Mouse (Mus musculus) retina, postnatal 7 days (tissue): ENCODE data around the gene Arl10.
"Not testable (repeated sequence)": the region's sequence is repeated elsewhere in the genome, so short reads cannot be mapped to it uniquely, and the experiment has no call there.

Experiments used
- DNase-seq: peaks from one replicate; pipeline ENCODE4 v3.0.0-alpha.2; 2012; ENCODE audit warnings: low read depth, low spot score

Gene Arl10

DNA sequence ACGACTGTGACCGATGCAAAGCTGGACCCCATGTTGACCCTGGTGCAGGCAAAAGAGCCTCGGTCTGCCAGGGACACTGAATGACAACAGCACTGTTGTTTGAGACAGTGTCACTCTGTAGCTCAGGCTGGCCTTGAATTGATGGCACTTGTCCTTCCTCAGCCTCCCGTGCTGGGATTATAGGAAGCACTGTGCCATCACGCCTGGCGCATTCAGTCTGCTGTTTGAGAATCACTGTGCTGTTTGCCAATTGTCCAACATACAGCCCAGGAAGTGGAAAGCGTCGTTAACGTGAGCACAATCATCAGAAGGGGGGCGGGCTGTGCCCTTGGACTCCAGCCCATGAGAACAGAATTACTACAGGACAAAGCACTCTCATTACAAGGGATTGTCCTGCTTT is 7.3 kb downstream of the Arl10 start:
- no peak for DNase-seq

DNA sequence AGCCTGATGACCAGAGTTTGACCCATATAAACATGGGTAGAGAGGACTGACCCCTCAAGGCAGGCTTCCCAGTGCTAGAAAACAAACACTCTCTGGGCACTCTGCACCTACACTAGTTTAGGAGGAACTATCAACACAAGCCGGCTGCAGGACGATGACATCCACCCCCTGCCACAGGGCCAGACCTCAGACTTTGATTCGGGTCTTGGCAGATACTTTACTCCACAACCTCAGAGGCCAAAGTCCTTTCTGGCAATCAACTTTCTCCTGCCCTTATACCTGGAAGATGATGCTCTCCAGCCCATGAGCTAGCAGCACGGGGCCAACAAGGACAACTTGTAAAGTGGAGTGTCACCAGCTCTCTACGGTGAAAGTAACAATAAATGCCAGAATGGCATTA is 8.0 kb downstream of the Arl10 start:
- DNase-seq: no peak

DNA sequence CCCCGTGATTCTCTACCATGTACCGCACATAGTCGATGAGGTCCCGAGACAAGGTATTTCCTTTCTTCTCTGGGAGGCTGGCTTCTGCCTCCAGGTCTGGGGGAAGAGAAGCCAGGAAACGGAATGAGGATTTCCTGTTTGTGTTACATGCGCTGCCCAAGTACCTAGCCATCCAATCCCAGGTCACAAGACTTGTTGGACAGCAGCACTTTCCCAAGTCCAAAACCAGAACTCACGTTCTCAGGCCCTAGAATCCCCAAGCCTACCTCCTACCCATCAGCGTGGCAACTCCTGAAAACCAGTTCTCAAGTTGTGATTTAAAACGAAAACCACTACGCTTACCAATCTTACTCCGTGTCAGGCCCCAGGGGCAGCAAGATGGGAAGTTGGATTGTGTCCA is 11.0 kb downstream of the Arl10 start:
- no peak for DNase-seq

DNA sequence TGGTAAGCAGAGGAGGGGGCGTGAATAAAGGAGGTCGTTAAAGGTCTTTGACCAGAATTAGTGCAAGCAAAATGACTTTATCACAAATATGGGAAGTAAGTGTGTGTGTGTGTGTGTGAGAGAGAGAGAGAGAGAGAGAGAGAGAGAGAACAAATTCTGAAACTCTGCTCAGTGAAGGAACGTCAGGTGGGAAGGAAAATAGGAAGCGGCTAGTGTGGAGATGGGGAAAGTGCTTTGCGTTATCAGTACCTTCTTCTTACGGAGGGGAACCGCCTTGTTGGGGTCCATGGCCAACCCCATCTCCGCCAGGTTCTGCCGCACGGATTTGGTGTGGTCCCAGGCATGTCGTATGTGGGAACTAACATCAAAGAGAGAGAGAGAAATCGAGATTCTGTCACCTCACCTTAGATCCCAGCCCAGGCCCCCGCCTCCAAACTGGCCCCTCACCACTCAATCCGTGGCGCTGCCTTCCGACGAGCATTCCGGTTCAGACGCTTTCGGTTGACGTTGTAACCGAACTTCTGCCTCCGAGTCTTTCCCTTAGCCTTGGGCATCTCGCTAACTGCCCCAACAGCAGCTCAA is 14.7 kb downstream of the Arl10 start:
- DNase-seq: no peak

DNA sequence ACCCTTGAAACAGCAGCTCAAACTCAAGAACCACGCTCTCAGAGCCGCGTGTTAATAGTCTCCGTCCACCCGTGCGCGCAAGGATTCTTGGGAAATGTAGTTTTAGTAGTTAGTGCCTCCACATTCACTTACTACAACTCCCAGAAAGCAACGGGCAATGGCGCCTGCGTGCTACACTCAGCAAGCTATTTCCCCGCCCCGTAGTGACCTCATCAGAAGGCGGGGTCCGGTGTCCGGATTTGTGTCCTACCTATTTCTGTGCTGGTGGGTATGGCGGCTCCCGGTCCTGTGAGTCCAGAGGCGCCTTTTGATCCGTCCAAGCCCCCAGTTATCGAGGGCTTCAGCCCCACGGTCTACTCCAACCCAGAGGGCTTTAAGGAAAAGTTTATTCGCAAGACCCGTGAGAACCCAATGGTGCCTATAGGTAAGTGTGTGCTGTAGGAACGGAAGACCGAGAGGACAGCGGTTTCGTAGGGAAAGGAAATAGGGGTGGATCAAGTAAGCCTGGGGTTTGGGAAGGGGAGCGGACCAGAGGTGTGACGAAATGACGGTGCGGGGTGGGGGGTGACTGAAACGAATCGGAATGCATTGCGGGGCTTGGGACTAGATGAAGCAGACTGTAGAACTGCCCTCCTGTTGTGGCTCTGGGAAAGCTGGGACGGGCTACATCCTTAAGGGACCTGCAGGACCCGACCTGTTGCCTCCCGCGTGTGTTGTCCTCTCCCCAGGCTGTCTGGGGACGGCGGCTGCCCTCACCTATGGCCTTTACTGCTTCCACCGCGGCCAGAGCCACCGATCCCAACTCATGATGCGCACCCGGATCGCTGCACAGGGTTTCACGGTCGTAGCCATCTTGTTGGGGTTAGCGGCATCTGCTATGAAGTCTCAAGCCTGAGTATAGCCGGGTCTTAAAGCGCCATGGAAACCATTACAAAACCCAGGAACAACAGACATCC is 15.5 kb downstream of the Arl10 start, which contains the start of the genes Nop16 and Higd2a:
Gene Nop16, minus strand, starts transcription at position 95 of the 956 bp plus-strand sequence.
Gene Higd2a, plus strand, starts transcription at position 212 of the 956 bp plus-strand sequence.
- DNase-seq: peak; percentile 97

DNA sequence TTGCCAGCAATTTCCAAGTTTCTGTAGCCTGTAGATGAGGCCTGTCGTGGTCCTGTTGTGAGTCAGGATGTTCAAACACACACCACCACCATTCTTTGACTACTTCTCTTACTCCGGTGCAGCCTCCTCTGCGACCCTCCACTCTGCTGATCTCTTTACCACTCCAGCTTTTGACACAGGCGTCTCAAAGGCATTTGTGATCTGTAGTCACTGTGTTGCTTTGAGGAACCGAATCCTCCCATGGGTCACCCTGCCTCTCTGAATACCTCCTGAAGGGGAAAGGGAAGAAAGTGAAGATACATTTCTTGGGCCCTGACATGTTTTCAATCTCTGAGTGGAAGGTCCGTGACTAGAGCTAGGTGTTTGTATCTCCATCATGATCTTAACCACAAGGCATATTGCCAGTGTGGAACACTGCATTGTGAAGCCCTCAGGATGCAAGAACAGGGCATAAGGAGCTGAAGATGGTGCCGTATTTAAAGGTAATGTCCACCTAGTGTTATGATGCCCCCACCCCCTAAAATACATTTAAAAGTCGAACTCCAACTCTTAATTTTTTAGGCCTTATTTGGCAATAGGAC is 17.1 kb downstream of the Arl10 start:
- DNase-seq: no peak

DNA sequence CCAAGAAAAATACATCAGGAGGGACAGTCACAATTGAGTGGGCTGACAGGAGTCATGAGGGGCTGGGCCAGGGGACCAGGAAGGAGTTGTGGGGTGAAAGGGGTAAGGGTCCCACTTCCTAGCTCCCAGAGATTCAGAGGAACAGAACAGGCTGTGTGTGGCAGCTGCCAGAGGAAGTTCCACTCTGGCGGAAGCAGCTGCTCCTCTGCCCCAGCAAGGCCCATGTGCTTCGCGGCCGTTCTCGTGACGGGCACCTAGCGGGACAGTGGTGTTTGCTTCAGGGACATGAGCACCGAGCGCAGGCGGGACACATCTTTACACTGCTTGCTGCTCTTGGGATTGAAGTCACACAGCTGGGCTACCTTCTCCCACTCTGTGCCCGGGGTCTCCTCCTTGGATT is 18.8 kb downstream of the Arl10 start:
- DNase-seq: no peak

DNA sequence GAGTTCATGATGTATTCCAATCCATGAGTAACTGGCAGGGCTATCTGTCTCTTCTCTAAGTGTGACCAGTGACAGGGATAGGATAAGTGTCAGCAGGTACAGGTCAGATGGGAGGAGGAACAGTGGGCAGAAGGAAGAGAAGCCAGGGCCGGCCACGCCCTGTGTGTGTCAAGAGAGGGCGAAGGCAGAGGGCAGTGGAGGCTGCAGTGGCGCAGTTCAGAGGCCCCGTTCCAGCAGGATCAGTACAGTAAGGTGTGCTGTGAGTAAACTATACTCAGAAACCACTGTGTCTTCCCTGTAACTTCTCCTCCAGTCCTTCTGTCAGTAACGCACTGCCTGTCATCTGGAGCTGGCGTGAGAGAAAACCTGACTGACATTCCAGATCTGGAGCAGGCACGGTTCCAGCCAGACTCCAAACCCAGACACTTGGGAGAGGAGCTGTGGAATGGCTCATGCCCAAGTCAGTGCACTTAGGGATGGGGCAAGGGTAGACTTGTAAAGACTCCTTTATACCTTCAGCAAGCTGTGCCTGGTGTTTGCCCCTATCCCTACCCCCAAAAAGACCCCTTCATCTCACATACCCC is 21.4 kb downstream of the Arl10 start:
- no peak for DNase-seq

DNA sequence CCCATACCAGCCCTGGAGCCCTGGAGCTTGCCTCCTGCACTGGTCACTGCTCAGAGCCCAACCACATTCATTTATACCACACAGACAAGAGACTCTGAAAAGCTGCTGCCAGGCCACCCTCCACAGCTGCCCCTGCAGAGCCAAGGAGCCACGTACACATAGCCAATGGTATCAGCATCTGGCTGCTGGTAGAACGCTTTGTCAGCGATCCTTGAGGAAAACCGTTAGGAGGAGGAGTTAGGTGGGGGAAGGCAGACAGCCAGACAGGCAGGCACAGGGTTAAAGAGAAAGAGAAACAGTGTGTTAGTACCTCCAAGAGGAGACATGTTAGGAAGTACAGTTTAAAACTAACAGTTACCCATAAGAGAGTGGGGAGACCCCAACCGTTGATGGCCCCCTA is 22.1 kb downstream of the Arl10 start:
- DNase-seq: no peak

DNA sequence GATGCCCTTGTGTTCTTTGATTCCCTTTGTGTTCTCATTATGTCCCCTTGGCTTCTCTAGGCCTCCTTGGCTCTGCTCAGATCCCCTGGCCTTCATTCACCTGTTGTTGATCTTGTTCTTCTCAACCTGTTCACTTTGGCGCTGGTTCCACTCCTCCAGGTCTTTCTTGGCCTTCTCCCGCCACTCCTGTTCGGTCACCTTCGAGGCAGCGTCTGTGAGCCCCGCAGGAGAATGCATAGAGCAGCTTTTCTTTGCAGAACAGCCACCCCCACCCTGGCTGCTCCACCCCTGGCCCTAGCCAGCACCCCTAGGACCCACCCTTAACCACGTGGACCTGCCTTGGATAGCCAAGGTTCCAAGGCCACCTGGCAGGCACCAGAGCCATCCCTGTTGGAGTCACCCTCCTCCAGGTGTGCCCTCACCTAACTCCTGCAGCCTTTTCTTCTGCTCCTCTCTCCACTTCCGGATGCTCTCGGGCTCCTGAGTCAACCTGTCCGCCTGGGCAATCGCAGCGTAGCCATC is 23.9 kb downstream of the Arl10 start:
- no peak for DNase-seq

DNA sequence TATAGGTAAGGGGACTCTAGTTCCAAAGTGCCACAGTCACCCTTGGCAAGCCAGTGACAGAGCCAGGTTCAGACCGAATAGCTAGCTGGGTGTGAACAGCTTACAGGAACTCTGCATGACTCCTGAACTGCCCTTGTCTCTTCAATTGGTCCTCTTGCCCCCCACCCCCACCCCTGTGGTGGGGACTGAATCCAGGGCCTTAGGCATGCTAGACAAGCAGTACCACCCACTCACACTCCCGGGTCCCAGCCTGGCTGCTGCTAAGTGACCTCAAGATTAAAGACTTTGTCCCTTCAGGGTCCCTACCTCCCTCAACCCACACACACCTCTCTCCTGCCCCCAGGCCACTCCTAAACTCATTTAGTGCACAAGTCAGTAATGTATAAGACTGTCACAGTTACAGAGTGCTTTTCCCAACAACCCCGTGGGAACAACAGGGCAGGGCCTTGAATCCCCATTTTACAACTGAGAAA is 27.9 kb downstream of the Arl10 start:
- no peak for DNase-seq

DNA sequence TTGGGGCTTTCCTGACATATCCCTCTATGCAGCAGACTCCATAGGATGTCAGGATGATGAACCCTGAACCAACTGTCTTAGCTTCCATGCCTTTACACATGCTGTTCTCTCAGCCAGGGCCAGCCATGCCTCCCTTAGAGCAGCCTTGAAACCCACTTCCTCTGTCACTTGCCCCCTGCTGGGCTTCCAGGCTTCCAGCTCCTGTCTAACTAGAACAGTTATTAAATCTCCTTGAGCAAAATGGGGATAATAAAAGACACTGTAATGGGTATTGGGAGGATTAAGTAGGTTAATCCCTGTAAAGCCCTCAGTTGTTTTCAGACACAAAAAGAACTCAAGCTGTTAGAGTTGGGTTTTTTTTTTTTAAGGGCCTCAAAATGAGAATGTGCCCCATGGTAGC is 28.7 kb downstream of the Arl10 start:
- peak; percentile 61 for DNase-seq

DNA sequence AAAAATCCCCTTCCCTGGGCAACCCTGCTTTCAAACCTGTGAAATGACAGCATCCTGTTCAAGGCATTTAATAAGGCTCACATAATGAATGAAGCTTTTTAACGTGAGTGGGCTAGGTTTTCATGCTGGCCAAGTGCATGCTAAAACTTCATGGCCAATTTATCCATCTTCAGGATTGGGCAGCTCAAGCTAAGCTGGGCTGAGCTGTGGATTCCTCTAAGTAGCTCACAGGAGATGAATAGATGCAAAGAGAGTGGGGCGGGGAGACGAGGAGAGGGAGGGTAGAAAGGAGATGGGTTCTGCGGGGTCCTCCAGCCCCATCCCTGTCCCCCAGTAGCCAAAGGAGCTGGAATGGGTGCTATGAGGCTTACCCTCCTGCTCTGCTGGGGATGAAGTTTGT is 29.4 kb downstream of the Arl10 start:
- DNase-seq: peak; percentile 69

DNA sequence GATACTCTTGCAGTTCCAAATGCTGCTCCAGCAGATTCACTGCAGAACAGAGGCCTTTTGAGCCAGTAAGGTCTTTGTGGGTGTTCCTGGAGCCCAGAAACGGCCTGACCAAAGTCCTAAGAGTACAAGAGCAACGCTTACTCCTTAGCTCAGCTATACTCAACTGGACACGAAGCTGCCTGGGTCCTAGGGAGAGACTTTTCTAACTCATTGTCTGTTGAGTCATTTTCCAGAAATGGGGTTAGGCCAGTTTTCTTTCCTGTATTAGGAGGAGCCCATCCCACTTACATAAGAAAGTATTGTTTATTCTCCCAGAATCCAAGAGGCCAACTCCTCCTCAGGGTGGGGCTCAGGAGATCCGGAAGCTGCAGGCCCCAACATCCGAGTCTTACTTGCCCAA is 30.6 kb downstream of the Arl10 start:
- no peak for DNase-seq

DNA sequence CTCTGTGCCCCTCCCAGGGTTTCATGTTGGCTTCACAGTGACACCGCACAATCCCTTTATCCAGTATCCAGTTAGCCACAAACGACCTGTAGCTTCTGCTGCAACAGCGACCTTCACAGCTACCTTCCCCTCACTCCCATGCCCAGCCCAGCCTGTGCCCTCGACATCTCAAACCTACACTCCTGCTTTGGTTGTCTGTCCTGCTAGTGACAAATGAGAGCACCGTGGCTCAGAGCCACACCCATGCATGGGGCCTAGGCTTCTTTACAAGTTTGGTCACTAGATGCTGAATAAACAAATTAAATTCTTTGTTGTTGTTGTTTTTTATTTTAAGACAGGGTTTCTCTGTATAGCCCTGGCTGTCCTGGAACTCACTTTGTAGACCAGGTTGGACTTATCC is 32.4 kb downstream of the Arl10 start:
- DNase-seq: no peak

DNA sequence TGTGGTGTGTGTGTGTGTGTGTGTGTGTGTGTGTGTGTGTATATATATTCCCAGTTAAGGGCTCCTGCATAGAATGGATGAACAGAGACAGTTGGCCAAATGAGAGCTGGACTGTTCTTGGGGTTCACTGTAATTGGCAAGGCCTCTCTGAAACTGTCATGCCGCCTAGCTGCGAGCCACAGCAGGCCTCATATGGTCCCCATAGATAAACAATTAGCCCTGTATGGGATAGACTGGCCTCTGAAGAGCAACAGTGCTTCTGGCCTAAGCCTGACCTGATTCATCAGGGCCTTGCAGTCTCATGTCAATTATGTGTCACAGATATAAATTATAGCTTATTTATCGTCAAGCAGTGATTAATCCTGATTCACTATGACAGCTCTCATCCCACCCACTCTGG is 33.2 kb downstream of the Arl10 start:
- DNase-seq: no peak

DNA sequence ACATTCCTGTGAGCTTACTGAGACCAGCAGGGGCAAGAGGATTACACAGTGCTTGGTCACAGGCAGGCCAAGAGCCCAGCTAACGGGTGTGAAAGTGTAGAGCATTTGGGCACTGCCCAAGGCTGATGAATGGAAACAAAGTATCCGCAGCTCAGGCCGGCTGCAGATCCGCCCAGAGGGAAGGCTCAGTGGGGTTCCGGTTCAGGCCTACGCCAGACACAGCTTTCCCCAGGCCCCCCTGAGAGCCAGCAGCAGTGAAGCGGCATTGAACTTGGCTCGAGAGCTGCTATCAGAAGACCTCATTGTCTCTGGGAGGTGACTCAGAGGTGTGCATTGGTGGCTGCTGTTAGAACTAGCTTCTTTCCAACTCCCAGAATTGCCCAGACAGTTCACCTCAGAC is 33.9 kb downstream of the Arl10 start:
- DNase-seq: no peak

DNA sequence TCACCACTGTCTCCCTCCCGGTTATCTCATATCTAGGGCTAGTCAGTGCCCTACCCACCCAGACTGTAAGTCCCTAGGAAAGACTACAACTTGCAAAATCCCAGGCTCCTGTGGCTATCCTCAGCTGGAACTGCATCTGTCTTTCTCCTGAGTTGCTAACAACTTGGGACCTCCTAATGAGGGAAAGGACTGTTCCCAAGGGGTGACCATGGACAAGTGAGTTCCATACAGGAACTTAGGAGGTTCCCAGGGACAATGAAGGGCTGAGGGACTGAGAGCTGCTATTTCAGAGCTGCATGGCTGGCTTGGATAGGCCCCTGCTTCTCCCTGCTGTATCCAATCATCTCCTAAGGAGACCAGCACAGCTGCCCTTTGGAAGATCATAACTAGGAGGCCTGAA is 34.5 kb downstream of the Arl10 start:
- no peak for DNase-seq

DNA sequence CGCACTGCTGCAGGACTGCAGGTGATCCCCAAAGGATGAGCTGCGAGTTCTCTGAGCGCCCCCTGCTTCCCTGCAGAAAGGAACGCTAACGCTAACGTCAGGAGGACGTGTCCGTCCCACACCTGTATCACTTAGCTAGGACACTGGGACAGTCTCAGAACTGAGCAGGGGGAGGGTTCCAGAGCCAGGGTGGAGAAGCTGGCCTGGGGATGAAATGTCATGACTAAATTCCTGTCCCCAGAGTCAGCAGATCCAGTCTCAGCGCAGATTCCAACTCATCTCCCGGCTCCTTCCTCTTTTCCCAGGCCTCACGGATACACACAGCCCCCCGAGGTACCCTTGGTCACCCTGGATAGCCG is 35.8 kb downstream of the Arl10 start:
- no peak for DNase-seq

DNA sequence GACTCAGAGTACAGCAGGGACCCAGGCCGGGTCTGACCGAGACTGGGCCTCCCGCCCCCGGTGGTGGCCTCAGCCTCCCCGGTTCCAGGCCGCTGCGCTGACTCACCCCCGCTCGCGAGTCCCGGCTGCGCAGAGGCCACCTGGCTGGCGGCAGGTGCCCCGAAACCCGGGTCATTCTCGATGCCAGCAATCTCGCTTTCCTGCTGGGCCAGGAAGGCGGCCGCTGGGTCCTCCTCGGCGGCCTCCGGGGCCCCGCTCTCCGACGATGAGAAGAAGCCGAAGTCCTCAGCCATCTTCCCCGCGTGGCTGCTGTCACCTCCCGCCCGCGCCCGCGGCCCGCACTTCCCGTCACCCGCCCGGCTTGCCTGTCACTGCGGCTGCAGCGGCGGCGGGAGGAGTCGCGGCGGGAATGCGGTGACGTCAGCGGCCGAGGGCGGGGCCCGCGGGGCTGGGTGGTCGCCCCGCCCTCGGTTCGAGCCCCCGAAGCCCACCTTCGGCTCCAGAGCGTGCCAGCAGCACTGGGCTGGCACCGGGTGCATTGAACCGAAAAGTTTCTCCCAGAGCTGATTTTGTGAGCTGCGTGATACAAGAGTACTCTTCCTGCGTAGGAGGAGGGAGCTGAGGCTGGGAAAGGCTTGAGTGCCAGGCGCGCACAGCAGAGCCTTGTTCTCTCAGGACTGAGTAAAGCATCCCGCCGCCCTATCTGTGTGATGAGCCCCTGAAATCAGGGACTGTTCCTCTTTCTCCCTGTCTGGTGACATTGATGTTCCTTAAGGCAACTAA is 36.3 kb downstream of the Arl10 start, which contains the start of gene Cltb:
Gene Cltb, minus strand, starts transcription at position 373 of the 783 bp plus-strand sequence.
- DNase-seq: peak; percentile 71

DNA sequence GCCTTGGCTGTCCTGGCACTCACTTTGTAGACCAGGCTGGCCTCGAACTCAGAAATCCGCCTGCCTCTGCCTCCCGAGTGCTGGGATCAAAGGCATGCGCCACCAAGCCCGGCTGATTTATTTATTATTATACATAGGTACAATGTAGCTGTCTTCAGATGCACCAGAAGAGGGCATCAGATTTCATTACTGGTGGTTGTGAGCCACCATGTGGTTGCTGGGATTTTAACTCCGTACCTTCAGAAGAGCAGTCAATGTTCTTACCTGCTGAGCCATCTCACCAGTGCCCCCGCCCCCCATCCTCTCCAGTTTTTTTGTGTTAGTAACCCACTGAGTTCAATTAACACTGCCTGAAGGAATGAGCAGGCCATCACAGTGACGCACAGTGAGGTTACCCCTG is 38.3 kb downstream of the Arl10 start:
- DNase-seq: not testable (repeated sequence)
